Mouse (Mus musculus): ENCODE results near the gene Egf.

DNA sequence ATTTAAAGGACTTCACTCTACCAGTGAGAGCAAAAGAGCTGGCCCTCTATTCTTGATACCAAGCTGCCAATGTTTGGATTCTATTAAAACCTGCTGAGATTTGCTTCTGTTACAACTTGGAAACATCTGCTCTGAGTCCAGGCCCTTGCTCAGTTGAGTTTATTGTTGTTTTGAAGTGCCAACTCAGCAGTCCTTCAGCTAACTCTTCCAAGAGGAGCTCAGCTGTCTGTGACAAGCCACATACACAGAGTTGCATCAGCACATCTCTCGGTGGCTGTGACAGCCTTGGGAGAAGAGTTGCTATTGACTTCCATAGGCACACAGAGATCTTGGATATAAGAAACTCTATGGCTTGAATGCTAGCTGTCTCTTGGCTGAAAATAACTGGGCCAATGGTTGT, 124.1 kb downstream of the Egf start:
- no peak for TF ChIP-seq POLR2A (IDR thresholded peaks at IDR 0.05; ENCODE audit: insufficient read depth, low read depth, low read length)
- TF ChIP-seq CTCF (IDR thresholded peaks at IDR 0.05), result no peak

All from heart, adult 2 months (tissue).